20 mouse cellular contexts compared by ENCODE assay signal in genomic region chr15:26353656-26354055, GRCm38 (mm10). TPM values are rescaled to one million over a fixed set of nuclear protein-coding genes. Genes with fewer than 3 reads are reported as not detected.
"Had no signal": no experiment of that assay in that cellular context is flagged by ENCODE, and none has a peak within 500 bp of the region (broad histone marks: within the 10 kb centered on the region; RNA-seq: fewer than 3 reads in every experiment).

No protein-coding gene starts in this region.

- H3K4me1 ChIP-seq: midbrain, embryonic 10.5 days; midbrain, embryonic 13.5 days; neural tube, embryonic 13.5 days; neural tube, embryonic 15.5 days had no signal

- H3K4me3 ChIP-seq: midbrain, embryonic 10.5 days; midbrain, embryonic 13.5 days; myocyte; neural tube, embryonic 13.5 days; neural tube, embryonic 15.5 days had no signal

- DNase-seq: lung, adult 18-20 months; lung, embryonic 14.5 days; lung, postnatal 10 days; lung, postnatal 4 days; retina, postnatal 1 day; right cerebral cortex, adult 18-20 months; right cerebral cortex, postnatal 25 days; right cerebral cortex, postnatal 4 days; spleen, adult 18-20 months; thymus, adult 2 months; thymus, postnatal 25 days; thymus, postnatal 4 days had no signal

- H3K9me3 ChIP-seq: midbrain, embryonic 10.5 days; midbrain, embryonic 13.5 days; neural tube, embryonic 13.5 days; neural tube, embryonic 15.5 days had no signal

- H3K36me3 ChIP-seq: midbrain, embryonic 10.5 days; midbrain, embryonic 13.5 days; neural tube, embryonic 13.5 days; neural tube, embryonic 15.5 days had no signal

- ATAC-seq: midbrain, embryonic 13.5 days; midbrain, embryonic 16.5 days had no signal

- H3K27me3 ChIP-seq: midbrain, embryonic 13.5 days; neural tube, embryonic 13.5 days; neural tube, embryonic 15.5 days had no signal

- H3K9ac ChIP-seq: lung, embryonic 14.5 days; midbrain, embryonic 13.5 days; neural tube, embryonic 13.5 days; neural tube, embryonic 15.5 days had no signal

- H3K4me2 ChIP-seq: lung, embryonic 14.5 days; midbrain, embryonic 13.5 days; neural tube, embryonic 13.5 days; neural tube, embryonic 15.5 days had no signal

- H3K27ac ChIP-seq: midbrain, embryonic 10.5 days; midbrain, embryonic 13.5 days; neural tube, embryonic 13.5 days; neural tube, embryonic 15.5 days had no signal

RNA-seq across cellular contexts. Expression of gene March11, which starts 44.8 kb away (rescaled TPM):
- polyA plus RNA-seq: small intestine, adult 2 months; urinary bladder, adult 2 months had no signal
